Mouse (Mus musculus) central nervous system, embryonic 14 days (tissue): Measurements from ENCODE around the gene Swt1. TPM values are rescaled to one million over a fixed set of nuclear protein-coding genes. Genes with fewer than 3 reads are reported as not detected.

Source experiments
- polyA plus RNA-seq: library from polyadenylated mRNA; depleted of rRNA; stranded (reverse); fragments of >200 nt; gene quantifications from 2 replicates; pipeline ENCODE4 v1.2.3, GENCODE M21; 2012; rRNA removed

Gene Swt1
- polyA plus RNA-seq, result 21.6 and 23.7 TPM in 2 replicates

DNA sequence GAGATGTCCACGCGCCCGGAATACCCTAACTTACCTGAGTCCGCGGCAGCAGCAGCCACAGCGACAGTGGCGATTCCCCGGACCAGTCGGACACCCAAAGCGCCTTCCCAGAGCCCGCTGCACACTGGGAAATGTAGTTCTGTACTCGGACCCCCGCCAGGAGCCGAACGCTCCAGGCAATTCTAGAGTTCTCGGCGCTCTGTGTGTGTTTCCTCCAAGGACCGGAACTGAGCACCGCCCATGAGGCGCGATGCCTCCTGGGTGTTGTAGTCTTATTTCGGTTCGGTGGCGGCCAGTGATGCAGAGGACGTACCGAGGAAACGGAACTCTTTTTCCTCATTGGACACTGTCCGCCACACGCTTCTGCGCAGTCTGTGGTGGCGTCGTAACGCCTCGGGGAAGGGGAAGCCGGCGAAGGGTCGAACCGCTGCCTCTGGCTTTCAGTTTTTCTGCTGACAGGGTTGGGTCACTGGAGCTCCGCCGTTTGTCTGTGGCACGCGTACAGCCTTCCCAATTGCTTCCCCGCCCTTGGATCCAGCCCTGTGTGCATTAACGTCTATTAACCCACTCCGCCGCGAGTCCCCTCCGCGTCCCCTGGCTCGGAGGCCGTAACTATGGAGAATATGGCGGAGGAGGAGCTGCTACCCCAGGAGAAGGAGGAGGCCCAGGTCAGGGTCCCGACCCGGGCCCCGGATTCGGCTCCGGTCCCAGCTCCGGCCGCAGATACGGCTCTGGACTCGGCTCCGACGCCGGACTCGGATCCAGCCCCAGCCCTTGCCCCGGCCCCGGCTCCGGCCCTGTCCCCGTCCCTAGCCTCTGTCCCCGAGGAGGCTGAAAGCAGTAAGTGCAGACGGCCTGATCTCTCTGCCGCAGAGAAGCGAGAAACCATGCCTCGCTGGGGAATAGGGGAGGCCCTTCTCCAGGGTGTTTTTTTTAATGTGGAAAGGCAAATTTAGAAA is at the start of gene Swt1, which contains the start of gene Trmt1l:
TSS of gene Swt1 (minus strand) at position 193 of the 959 bp plus-strand sequence.
TSS of gene Trmt1l (plus strand) at position 280 of the 959 bp plus-strand sequence.

DNA sequence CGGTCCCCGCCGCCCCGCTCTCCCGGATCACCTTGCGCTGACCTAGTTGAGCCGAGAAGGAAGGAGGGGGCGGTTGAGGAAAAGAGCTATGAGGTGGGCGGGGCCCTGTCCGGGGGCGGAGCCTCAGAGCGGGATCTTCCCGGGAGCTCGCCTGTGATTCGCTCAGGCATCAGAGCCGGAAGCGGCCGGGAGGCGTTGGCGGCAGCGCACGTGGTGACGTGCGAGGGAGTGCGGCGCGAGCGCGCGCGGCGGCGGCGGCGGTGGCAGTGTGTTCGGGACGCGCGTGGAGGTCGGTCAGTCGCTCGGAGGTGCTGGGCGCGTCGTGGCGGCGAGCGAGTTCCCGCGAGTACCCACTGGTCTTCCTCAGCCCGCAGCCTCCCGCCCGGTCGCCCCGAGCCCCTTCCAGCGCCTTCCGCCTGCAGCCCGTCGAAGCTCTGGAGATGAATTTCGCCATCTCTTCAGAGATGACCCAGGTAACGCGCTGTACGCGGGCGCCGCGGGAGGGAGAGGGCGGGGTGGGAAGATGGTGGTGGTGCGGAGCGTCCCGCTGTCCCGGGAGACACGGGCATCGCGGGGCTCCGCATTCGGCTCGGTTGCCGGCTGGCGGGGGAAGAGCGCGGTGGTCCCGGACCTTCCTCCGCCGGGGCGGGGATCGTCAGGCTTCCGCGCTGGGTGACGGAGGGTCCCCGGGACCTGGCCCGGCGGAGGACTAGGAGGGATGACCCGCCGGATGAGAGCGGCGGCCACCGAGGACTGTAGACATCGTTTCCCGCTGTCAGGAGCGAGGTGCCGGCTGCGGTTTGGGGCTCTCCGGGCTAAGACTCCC is 83.8 kb downstream of the Swt1 start, which contains the start of gene Ivns1abp:
TSS of gene Ivns1abp (plus strand) at position 195 of the 826 bp plus-strand sequence.

Other genes starting within 250 kb of the Swt1 start
- 0.06 TPM in 2 replicates for gene Gm47985, start 245.9 kb downstream of the Swt1 start, polyA plus RNA-seq
- gene Gm8947, start 236.1 kb downstream of the Swt1 start, polyA plus RNA-seq, result not detected in 2 replicates
- gene Gm47995, start 230.0 kb downstream of the Swt1 start, polyA plus RNA-seq, result 0.14 TPM in 1 of 2 replicates, not detected in the other
- 0.08 TPM in 1 of 2 replicates, not detected in the other for gene 3110040M04Rik, start 224.3 kb downstream of the Swt1 start, polyA plus RNA-seq
- gene Gm47996, start 218.3 kb downstream of the Swt1 start, polyA plus RNA-seq, result not detected in 2 replicates
- gene Ivns1abp, start 84.0 kb downstream of the Swt1 start, polyA plus RNA-seq, result 228 and 273 TPM in 2 replicates
- gene Trmt1l, start 87 bp upstream of the Swt1 start, polyA plus RNA-seq, result 33.2 and 37.4 TPM in 2 replicates
- gene Rnf2, start 72.5 kb upstream of the Swt1 start, polyA plus RNA-seq, result 97.9 and 111 TPM in 2 replicates
- 0.64 and 1.7 TPM in 2 replicates for gene Fam129a, start 142.7 kb upstream of the Swt1 start, polyA plus RNA-seq